Mouse (Mus musculus) heart, postnatal 14 days (tissue): ENCODE measurements around the gene Adamtsl3. TPM values are rescaled to one million over a fixed set of nuclear protein-coding genes. Genes with fewer than 3 reads are reported as not detected.

Experiments used
- DNase-seq, 2 experiments: peaks; one replicate each; pipeline ENCODE4 v3.0.0; 2021 to 2022
- intact Hi-C: fragments of 180-260 bp; cut with DNase I; formaldehyde crosslinking; loops from one replicate; pipeline ENCODE4 v1.15.1; 2025
- total RNA-seq, 2 experiments: library from RNA; stranded (reverse); gene quantifications; 2 replicates each; pipeline ENCODE4 v1.2.3; 2021

The Adamtsl3 gene
- total RNA-seq, 2 experiments from 2014 or later: 8.4 to 9.9 TPM

DNA sequence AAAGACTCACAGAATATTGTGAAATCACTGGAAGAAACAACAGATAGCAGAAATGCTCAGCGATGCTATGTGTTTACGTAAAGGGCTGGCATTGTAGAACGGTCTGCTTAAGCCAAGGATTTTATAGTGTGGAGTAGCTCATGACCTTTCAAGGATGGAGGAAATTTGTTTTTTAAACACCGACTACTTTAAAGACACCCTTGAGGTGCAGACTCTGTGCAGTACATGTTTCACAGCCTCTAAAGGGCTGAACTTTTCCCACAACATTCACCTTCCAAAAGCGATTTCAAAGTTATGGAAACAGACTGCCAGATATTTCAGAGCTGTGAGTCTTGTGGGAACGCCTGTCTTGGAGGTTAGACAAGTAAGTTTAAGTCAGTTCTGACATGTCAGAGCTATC, 255.4 kb downstream of the Adamtsl3 start:
- DNase-seq: no peak
- intact Hi-C loops: no loop called here

DNA sequence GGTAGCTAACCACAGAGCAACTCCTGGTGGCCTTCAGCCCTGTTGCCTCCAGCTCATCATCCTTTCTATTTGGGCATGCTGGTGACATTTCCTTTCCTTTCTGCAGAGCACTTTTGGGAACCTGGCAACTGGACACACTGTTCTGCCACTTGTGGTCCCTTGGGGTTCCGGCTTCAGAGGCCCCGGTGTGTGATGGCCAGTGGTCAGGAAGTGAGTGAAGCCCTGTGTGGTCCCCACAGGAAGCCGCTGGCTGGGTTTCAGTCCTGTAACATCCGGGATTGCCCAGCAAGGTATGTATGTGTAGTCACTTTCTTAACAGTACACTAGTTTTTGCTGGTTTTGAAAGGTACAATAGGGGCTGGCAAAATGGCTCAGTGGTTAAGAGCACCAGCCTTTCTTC, 266.5 kb downstream of the Adamtsl3 start:
- intact Hi-C loops: no loop called here
- DNase-seq: no peak

DNA sequence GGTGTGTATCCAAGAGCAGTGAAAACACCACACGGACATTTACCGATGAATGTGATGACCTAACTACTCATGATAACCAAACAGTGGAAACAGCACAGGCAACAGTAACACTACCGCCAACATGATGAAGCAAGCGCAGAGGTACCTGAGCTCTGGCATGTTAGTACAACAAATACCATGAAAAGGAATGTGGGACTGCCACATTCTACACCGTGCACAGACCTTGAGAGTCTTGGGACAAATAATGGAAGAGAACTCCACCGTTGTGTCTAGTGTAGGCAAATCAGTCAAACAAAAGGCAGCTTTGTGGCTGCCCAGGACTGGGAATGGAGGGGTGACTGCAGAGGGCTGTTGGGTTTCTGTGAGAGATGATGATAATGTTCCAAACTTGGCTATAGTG, 269.9 kb downstream of the Adamtsl3 start:
- intact Hi-C loops: no loop called here
- DNase-seq: no peak

DNA sequence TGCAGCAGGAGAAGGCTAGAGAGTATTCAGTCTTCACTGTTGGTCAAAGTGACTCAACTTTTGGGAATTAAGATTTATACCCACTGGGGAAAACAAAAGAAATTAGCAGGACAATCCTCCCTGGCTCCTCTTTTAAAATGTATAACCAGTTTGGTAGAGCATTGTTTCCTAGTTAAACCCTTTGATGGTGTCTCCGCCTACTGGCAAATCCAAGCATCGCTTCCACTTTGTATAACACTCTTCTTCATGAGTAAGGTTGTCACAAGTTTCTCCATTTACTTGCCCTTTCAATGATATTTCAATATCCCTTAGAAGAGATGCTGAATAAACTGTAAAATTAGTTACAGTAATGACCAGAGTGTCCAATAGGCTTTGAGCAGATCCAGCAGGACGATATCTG, 274.1 kb downstream of the Adamtsl3 start:
- intact Hi-C loops: loop anchor here (10.0 kb wide), 1 partner anchor 105 kb away; no protein-coding TSS in a partner anchor
- DNase-seq: peak in 1 of 2 experiments; percentile 10

DNA sequence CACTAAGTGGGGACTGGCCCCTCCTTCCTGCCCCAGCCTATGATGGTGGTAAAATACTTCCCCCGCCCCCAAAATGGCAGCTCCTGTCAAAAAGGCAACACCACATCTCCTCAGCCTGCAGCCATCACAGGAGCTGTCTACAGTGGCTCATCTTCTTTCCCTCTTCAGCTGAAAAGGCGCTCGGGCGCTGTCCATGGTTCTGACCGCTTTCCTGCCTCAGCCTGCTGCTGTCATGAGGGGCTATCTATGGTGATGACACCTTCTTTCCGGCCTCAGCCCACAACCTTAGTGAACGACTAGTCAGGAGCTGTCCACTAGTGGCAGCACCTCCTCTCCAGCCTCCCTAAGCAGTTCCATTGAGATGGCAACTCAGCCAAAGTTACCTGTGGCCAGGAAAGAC, 289.8 kb downstream of the Adamtsl3 start:
- intact Hi-C loops: no loop called here
- DNase-seq: peak; percentile 58 to 71

DNA sequence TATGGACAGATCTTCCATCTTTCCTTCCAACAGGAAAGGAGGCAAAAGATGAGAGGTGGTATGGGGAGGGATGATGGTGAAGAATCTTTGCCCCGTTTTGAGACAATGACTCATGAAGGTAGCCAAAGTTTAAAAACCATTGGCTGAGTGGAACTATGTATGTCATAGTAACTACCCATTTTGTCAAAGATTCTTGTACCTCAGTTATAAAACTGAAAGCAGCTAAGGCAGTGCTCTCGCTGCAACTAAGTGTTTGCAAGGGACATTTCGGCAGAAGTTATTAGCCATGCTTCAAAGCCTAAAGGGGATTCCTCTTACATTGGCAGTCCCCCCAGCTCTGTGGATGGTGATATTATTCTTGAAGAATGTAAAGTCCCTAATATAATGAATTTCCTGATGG, 311.7 kb downstream of the Adamtsl3 start:
- intact Hi-C loops: no loop called here

DNA sequence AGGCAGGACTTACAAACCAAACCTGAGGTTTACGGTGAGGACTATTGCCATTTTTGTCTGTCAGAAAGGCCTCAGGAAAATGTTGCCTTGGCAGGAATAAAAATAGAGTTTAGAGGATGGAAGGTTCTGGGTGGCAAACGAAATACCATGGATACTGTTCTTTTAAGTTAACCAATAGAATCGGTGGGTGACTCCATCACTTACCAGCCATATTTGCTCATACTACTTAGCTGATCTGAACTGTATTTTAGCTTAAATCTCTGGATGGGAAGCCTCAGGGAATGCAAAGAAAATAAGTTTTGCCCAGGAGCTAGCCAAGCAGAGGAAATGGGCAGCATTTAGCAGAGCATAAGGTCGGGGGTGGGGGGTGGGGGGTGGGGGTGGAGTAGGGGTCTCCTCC, 312.4 kb downstream of the Adamtsl3 start:
- no peak for DNase-seq
- intact Hi-C loops: no loop called here

More for the DNA sequence above, 311.7 kb downstream of the Adamtsl3 start:
- DNase-seq: no peak

DNA sequence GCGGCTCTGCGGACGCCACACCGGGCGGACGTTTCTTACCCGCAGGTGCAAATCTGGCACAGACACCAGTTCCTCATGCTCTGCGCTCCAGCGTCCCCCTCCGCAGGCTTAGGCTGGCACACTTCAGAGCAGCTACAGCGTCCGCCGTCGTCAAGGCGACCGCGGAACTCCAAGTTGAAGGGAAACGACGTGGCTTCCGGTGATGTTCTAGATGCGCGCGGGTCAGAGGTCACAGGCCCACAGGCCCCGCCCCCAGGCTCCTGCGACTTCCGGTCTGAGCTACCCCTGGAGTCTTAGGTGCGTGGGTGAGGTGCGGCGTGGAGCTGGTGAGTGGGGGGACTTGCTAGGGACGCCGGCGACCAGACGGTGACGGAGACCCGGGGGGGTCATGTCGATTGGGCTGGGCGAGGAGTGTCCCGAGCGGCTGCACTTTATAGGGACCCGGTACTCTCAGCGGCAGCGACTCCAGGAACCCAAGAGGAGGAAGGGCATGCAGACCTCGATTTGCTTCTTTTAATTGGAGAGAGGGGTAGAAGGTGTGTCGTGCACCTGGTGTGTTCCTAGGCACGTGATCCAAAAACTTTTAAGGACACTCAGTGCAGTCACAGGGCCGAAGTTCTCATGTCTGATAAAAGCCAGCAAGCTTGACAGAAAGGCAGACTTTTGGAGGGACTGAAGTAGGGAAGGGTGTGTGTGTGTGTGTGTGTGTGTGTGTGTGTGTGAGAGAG, 313.0 kb downstream of the Adamtsl3 start, which contains the start of the genes Saxo2 and Efl1:
Gene Saxo2, minus strand, starts transcription at position 176 of the 728 bp plus-strand sequence.
Gene Efl1, plus strand, starts transcription at position 262 of the 728 bp plus-strand sequence.
- DNase-seq: peak; percentile 90 to 94
- intact Hi-C loops: no loop called here

DNA sequence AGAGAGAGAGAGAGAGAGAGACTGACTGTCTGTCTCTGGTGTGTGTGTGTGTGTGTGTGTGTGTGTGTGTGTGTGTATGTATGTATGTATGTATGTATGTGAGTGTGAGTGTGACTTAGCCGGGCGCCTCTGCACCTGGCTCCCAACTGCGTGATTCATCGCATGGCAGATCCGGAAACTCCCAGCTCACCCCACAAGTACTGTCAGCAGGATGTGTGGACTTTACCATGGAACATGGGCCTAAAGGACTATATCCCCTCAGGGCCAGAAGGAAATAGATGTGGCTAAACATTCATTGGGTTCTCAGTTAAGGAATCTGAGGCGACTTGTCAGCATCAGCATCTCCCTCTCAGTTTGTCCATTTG, 313.6 kb downstream of the Adamtsl3 start:
- no peak for DNase-seq
- intact Hi-C loops: no loop called here

Other genes starting within 250 kb of the Adamtsl3 start
- gene Sh3gl3, start 161.9 kb upstream of the Adamtsl3 start, total RNA-seq: under 1 TPM; 0.55 to 0.93 TPM